Mouse (Mus musculus) megakaryocyte-erythroid progenitor cell, adult 5-6 weeks (primary cell): Measurements from ENCODE around the gene Pik3r5. TPM values are rescaled to one million over a fixed set of nuclear protein-coding genes. Genes with fewer than 3 reads are reported as not detected.

Source experiments
- ATAC-seq: replicated peaks from 2 replicates; pipeline ENCODE4 v1.8.0; 2016; ENCODE audit warnings: mild to moderate bottlenecking, inconsistent platforms; ENCODE audit not compliant: severe bottlenecking, poor library complexity, low FRiP score, low TSS enrichment
- total RNA-seq, 2 experiments: library from RNA; stranded (forward) in 1 of 2; stranded (reverse) in 1 of 2; fragments of 200-1000, 215-1000 nt in 1 of 2; fragments of >200 nt in 1 of 2; fragmentation: Nextera tagmentation in 1 of 2; gene quantifications; 2 replicates each; pipeline ENCODE4 v1.2.3; 2014 to 2017

Gene Pik3r5
- total RNA-seq, 2 experiments from 2014 or later, result 2.5 to 4.1 TPM

DNA sequence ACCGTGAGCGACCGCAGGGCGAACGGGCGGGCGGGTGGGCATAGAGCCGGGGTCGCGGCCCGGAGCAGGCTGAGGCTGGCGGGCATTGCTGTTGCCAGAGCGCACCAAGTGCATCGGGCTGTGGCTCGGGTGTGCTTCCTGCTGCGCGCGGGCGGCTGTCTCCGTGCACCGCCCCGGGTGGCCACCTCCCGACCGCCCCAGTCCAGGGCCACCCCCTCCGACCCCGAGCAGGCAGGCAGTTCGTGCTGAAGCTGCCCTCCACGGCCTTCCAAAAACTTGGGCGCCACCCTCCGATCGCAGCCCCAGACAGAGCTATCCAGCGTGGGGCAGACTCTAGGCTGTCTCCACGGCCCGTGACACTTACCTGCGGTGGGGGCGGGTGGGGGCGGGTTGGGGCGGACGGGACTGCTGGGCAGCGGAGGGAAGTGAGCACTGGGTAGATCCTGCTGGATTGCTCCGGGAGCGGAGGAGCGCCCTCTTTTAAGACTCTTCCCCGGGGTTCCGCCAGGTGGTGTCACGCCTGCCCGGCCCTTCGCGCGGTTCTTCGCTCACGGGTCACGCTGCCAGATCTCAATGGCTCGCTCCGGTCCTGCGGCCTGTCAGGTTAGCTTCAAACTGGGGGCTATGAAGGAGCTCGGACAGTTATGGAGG, 31.8 kb upstream of the Pik3r5 start:
- ATAC-seq, result no peak

- no peak for ATAC-seq
Measured at GRCm38 (mm10) chr11:68400727-68401219, 31.1 kb upstream of the Pik3r5 start, which contains the start of gene Ntn1. Ntn1 (minus strand) TSS chr11:68400823.

DNA sequence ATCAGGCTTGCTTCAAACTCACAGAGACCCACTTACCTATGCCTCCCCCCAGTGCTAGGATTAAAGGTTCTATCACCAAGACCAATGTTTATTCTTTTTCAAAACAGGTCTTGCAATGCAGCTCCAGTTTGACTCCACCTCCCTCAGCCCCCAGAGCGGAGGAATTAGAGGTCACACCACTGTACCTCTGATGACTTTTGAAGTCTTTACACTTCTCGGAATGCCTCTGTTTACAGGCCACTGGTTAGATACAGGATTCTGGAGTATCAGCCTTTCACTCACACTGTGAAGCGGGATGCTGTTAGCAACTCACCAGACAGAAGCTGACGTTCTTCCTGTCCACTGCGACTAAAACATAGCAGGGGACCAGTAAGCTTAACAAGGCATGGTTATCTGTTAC, 30.5 kb upstream of the Pik3r5 start:
- no peak for ATAC-seq

- ATAC-seq, result peak; percentile 74; the same call in 1 of the 2 replicates
Measured at GRCm38 (mm10) chr11:68404185-68404584, 27.7 kb upstream of the Pik3r5 start.

- ATAC-seq, result no peak
Measured at GRCm38 (mm10) chr11:68405576-68405975, 26.3 kb upstream of the Pik3r5 start.

- no peak for ATAC-seq
Measured at GRCm38 (mm10) chr11:68407266-68407926, 24.5 kb upstream of the Pik3r5 start.

- ATAC-seq, result peak; percentile 74; the same call in 1 of the 2 replicates
Measured at GRCm38 (mm10) chr11:68408127-68408526, 23.8 kb upstream of the Pik3r5 start.

GRCm38 (mm10) chr11:68417001-68417400, 14.9 kb upstream of the Pik3r5 start:
- ATAC-seq, result no peak

DNA sequence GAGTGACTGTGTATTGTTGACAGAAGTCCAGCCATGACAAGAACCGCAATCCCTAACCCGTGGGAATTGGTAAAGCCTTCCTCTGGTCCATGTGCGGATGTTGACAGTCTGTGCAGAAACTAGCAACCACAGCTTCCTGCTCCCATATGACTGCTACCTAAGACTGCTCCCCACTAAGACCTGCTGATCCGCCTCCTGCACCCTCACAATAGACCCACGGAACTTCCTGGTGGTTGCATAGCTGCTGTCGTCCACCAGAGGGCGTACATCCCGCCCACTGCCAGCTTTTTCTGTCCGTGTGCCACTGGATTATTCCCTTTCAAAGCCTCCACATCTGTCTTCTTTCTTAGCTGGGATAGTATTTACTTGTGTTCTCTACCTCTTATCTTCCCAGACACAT, 14.1 kb upstream of the Pik3r5 start:
- peak; percentile 68; the same call in 1 of the 2 replicates for ATAC-seq

DNA sequence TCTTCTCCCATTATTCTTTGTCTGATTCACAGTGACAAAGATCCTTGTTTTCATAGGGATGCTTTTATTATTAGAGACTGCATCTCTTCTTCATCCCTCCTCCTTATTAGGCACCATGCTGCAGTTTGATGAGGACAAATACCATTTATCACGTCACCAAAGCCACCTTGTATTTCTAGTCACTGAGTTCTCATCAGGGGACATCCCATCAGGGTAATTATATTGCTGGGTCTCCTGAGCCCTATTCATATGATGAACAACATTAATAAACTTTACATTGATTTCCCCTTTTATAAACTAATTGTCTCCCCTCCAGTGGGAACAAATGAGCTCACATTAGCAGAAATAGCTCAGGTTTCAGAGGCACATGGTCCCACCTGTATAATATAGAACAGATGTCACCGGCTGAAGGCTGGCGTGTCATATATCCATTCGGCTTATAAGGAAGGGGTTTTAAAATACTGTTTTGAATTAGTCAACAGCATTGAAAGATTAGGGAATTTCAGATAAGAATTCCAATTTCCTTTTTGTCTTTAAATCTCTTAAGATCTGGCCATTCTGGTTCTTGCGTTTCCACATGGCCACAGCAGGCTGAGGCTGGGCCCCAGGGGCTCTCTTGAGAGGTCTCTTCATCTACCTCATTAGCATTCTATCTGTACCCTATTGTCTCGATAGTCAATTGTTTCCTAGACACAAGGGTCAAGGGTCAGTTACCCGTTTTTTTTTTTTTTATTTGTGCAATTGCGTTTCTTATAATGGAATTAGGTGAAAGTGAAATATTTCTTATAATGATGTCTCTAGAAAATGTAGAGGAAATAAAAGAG, 6.2 kb upstream of the Pik3r5 start:
- ATAC-seq, result no peak

- ATAC-seq, result no peak
Measured at GRCm38 (mm10) chr11:68427083-68427570, 4.8 kb upstream of the Pik3r5 start.

DNA sequence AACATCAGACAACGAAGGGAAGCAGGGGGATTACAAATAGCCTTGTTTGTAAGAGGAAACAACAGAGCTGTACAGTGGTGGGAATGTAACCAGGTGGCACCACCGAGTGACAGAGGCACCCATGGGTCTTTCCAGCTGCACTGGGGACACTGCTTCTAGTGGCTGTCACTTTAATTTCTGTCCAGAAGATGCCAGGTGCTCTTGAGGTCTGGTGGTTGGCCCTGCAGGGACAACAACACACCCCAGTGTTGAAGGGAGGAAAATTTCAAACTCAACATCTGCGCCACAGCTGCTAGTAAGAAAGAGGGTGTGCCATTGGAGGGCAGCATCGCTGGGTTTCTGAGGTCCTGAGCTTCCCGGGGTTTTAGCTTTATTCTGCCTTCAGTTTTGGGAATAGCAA, 1.3 kb upstream of the Pik3r5 start:
- ATAC-seq, result no peak

DNA sequence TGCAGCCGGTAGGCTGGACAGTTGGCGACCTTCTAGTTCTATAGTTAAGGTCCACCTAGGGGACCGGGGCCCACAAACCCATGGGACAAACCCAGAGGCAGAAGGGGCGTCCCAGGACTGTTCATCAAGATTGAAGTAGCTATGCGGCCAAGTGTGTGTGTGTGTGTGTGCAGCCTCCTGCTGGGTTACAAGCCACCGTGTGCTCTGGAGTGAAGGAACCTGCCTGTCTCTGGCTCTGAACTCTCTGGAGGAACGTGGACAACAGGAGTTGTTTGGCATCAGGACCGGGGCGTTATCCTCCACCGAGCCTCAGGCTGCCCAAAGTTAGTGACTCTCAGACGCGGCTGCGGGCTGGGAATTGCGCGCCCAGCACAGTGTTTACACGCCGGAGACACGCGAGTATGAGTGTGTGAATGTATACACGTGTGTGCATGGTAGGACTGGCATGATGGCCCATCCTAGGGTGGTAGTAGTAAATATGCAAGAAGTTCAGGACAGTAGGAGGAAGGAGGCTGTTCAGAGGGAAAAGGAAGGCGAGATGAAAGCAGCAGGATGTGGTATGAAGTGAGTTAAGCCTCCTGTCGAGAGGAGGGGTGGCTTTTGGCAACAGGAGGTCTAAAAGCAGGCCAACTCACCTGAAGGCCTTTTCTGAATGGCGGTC, 570 bp downstream of the Pik3r5 start:
- ATAC-seq, result peak; percentile 60

DNA sequence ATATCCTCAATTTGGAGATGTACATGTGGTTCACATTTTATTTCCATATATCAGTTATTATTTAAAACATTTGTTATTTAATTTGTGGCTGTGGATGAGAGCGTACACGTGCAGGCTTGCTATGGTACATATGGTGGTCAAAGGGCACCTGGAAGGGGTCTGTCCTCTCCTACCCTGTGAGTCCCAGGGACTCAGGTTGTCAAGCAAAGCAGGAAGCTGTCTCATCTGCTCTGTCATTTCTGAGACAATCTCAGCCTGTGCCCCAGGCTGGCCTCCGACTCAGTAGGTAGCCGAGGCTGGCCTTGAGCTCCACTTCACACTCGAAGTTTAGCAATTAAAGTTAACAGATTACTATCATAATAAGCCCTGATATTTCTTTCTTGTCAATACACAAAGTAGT, 1.6 kb downstream of the Pik3r5 start:
- ATAC-seq, result no peak

GRCm38 (mm10) chr11:68434697-68435096, 2.8 kb downstream of the Pik3r5 start:
- ATAC-seq, result no peak

DNA sequence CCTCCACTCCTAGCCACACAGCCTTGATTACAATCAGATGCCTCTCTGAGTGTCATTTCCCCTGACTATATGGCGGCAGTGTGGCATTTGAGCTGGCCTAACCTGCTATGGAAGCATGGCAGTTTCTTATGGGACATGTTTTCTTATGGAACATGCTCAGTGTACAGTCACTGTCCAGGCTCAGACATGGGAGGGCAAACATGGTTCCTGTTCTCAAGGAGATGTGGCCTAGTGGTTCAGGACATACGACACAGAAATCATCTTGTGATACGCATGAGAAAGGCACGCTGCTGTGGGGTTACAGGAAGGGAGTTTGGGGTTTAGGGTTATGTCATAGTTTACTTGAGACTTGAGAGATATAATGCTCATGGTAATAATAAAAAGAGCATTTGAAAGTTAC, 3.7 kb downstream of the Pik3r5 start:
- ATAC-seq, result no peak

DNA sequence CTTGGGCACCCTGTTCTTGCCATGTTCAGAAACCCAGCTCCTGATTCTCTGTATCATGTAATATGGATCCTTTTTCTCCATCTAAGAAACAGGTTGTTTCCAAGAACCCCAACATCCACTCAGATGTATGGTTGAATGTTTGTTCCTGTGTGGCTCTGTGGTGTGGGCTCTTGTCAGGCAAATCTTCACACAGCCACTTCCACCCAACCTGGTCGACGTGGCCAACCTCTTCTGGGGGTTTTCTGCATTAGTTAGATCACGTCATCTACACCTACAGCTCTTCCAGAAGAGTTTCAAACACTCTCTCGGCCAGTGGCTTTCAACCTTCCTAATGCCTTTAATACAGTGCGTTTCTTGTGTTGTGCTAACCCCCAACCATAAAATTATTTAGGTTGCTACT, 4.5 kb downstream of the Pik3r5 start:
- ATAC-seq, result no peak

GRCm38 (mm10) chr11:68440100-68440499, 8.2 kb downstream of the Pik3r5 start:
- no peak for ATAC-seq

DNA sequence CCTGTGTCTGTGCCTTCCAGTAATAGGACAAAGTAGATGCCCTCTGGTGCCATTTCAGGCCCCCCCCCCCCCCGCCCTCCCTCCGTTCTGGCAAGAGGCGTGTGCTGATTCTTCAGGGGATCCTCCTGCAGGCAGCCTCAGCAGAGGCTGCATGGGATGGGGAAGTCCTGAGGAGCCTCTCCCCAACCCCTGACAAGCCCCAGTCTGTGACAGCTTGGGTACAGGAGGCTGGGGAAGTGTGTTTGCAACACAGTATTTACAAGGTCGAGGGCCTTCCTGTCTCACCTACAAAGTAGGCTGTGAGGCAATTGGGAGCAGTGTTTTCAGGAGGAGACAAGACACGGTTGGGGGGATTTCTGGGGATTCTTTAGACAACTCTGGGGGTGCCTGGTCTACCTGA, 9.0 kb downstream of the Pik3r5 start:
- ATAC-seq, result no peak

DNA sequence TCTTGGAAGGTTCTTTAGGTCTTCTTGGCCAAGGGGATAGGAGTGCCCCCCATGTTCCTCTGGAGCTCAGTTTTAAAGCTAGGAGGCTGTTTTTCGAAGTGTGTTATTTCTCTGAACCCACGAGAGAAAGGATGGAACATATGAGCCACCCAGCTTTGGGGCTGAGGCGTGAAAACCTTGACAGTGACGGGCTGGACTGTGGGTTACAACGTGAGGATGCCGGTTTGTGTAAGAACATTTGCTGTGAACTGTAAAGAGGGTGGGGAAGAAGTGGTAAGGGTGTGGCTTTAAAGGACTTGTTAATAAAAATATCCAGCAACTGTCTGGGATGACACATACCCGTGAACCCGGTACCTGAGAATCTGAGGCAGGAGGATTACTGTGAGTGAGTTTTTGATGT, 10.4 kb downstream of the Pik3r5 start:
- no peak for ATAC-seq
